Mouse (Mus musculus): ENCODE data around the gene Zfp777. TPM values are rescaled to one million over a fixed set of nuclear protein-coding genes. Genes with fewer than 3 reads are reported as not detected.
A peak's percentile ranks its signal among the peaks of the same experiment; 100 is the strongest.

Zfp777 gene
- polyA plus RNA-seq (2014; fragmentation: Nextera tagmentation; extraction: Ambion mirVana), result 7.5 and 9.1 TPM in 2 replicates

- Histone ChIP-seq H3K4me3 (ENCODE audit: low read depth, low read length) (peak within 1 kb of the TSS; percentile 76), H3K9ac (ENCODE audit: low read depth, low read length) (peak within 1 kb of the TSS; percentile 83), H3K4me2 (ENCODE audit: low read depth, low read length) (peak within 1 kb of the TSS; percentile 90), H3K27ac (replicated peaks; ENCODE audit: low read depth, low read length) (peak within 1 kb of the TSS; percentile 91), H3K9me3 (ENCODE audit: control insufficient read depth, low read length) (no peaks in the 10 kb centered on the region), H3K4me1 (ENCODE audit: control insufficient read depth, insufficient read depth, low read length) (peaks cover 8% of the 10 kb centered on the region; the same call in 1 of the 2 replicates), H3K36me3 (ENCODE audit: control insufficient read depth, insufficient read depth, low read length) (peaks cover 16% of the 10 kb centered on the region), H3K27me3 (replicated peaks; ENCODE audit: control insufficient read depth, insufficient read depth, low read length) (no peaks in the 10 kb centered on the region)
- WGBS, result under 1% methylated on average over 60 of the region's 82 CpGs
- ATAC-seq (ENCODE audit: low read depth) (peak; percentile 94), DNase-seq (ENCODE audit: low spot score) (peak; percentile 95)
These were observed at the start of gene Zfp777 for GRCm38 (mm10) chr6:48048426-48049272. Gene Zfp777, minus strand, starts transcription at chr6:48048911.

- peak overlapping the region; percentile 58 for H3K4me2 ChIP-seq (ENCODE audit: low read depth, low read length)
- WGBS, result 42% methylated on average over 14 of the region's 14 CpGs
- H3K9me3 ChIP-seq (ENCODE audit: control insufficient read depth, low read length), result no peaks in the 10 kb centered on the region
- no peak overlapping the region for H3K9ac ChIP-seq (ENCODE audit: low read depth, low read length)
- ATAC-seq (ENCODE audit: low read depth), result no peak
- H3K27me3 ChIP-seq (replicated peaks; ENCODE audit: control insufficient read depth, insufficient read depth, low read length), result no peaks in the 10 kb centered on the region
- DNase-seq (ENCODE audit: low spot score), result no peak
- H3K27ac ChIP-seq (replicated peaks; ENCODE audit: low read depth, low read length), result no peak overlapping the region
- H3K4me3 ChIP-seq (ENCODE audit: low read depth, low read length), result peak overlapping the region; percentile 82
- peaks cover 18% of the 10 kb centered on the region for H3K36me3 ChIP-seq (ENCODE audit: control insufficient read depth, insufficient read depth, low read length)
- no peaks in the 10 kb centered on the region for H3K4me1 ChIP-seq (ENCODE audit: control insufficient read depth, insufficient read depth, low read length)
These were observed 38.4 kb upstream of the Zfp777 start for GRCm38 (mm10) chr6:48086957-48087715.

- H3K27me3 ChIP-seq (replicated peaks; ENCODE audit: control insufficient read depth, insufficient read depth, low read length), result no peaks in the 10 kb centered on the region
- H3K36me3 ChIP-seq (ENCODE audit: control insufficient read depth, insufficient read depth, low read length), result peaks cover 24% of the 10 kb centered on the region
- H3K4me2 ChIP-seq (ENCODE audit: low read depth, low read length), result peak within 1 kb of the TSS; percentile 58
- H3K4me3 ChIP-seq (ENCODE audit: low read depth, low read length), result peak within 1 kb of the TSS; percentile 82
- ATAC-seq (ENCODE audit: low read depth), result peak; percentile 93
- no peaks in the 10 kb centered on the region for H3K4me1 ChIP-seq (ENCODE audit: control insufficient read depth, insufficient read depth, low read length)
- no peaks in the 10 kb centered on the region for H3K9me3 ChIP-seq (ENCODE audit: control insufficient read depth, low read length)
- WGBS, result under 1% methylated on average over 24 of the region's 53 CpGs
- peak; percentile 92 for DNase-seq (ENCODE audit: low spot score)
- peak within 1 kb of the TSS; percentile 85 for H3K27ac ChIP-seq (replicated peaks; ENCODE audit: low read depth, low read length)
- H3K9ac ChIP-seq (ENCODE audit: low read depth, low read length), result peak within 1 kb of the TSS; percentile 99
These were observed 37.8 kb upstream of the Zfp777 start, which contains the start of gene Zfp746 for GRCm38 (mm10) chr6:48086471-48086878. Gene Zfp746, minus strand, starts transcription at chr6:48086593.

GRCm38 (mm10) chr6:48085521-48086404 is 37.1 kb upstream of the Zfp777 start:
- H3K27ac ChIP-seq (replicated peaks; ENCODE audit: low read depth, low read length), result peak overlapping the region; percentile 85
- peak overlapping the region; percentile 82 for H3K4me3 ChIP-seq (ENCODE audit: low read depth, low read length)
- ATAC-seq (ENCODE audit: low read depth) (peak; percentile 90), DNase-seq (ENCODE audit: low spot score) (peak; percentile 76)
- peak overlapping the region; percentile 99 for H3K9ac ChIP-seq (ENCODE audit: low read depth, low read length)
- no peaks in the 10 kb centered on the region for H3K27me3 ChIP-seq (replicated peaks; ENCODE audit: control insufficient read depth, insufficient read depth, low read length)
- peaks cover 31% of the 10 kb centered on the region for H3K36me3 ChIP-seq (ENCODE audit: control insufficient read depth, insufficient read depth, low read length)
- H3K9me3 ChIP-seq (ENCODE audit: control insufficient read depth, low read length), result no peaks in the 10 kb centered on the region
- H3K4me2 ChIP-seq (ENCODE audit: low read depth, low read length), result peak overlapping the region; percentile 58
- WGBS, result 6% methylated on average over 21 of the region's 72 CpGs
- no peaks in the 10 kb centered on the region for H3K4me1 ChIP-seq (ENCODE audit: control insufficient read depth, insufficient read depth, low read length)

GRCm38 (mm10) chr6:48083733-48084191 is 35.1 kb upstream of the Zfp777 start:
- Histone ChIP-seq H3K4me2 (ENCODE audit: low read depth, low read length) (no peak overlapping the region), H3K4me1 (ENCODE audit: control insufficient read depth, insufficient read depth, low read length) (no peaks in the 10 kb centered on the region), H3K36me3 (ENCODE audit: control insufficient read depth, insufficient read depth, low read length) (peaks cover 47% of the 10 kb centered on the region), H3K27ac (replicated peaks; ENCODE audit: low read depth, low read length) (no peak overlapping the region), H3K9ac (ENCODE audit: low read depth, low read length) (no peak overlapping the region), H3K27me3 (replicated peaks; ENCODE audit: control insufficient read depth, insufficient read depth, low read length) (no peaks in the 10 kb centered on the region), H3K4me3 (ENCODE audit: low read depth, low read length) (no peak overlapping the region), H3K9me3 (ENCODE audit: control insufficient read depth, low read length) (no peaks in the 10 kb centered on the region)
- DNase-seq (ENCODE audit: low spot score) (no peak), ATAC-seq (ENCODE audit: low read depth) (no peak)
- 89% methylated on average over 6 of the region's 6 CpGs for WGBS

GRCm38 (mm10) chr6:48081952-48082351 is 33.2 kb upstream of the Zfp777 start:
- Histone ChIP-seq H3K4me1 (ENCODE audit: control insufficient read depth, insufficient read depth, low read length) (no peaks in the 10 kb centered on the region), H3K36me3 (ENCODE audit: control insufficient read depth, insufficient read depth, low read length) (peaks cover 63% of the 10 kb centered on the region), H3K27me3 (replicated peaks; ENCODE audit: control insufficient read depth, insufficient read depth, low read length) (no peaks in the 10 kb centered on the region), H3K9me3 (ENCODE audit: control insufficient read depth, low read length) (no peaks in the 10 kb centered on the region), H3K27ac (replicated peaks; ENCODE audit: low read depth, low read length) (no peak overlapping the region), H3K4me3 (ENCODE audit: low read depth, low read length) (no peak overlapping the region), H3K4me2 (ENCODE audit: low read depth, low read length) (no peak overlapping the region), H3K9ac (ENCODE audit: low read depth, low read length) (no peak overlapping the region)
- WGBS, result 98% methylated on average over 3 of the region's 3 CpGs
- ATAC-seq (ENCODE audit: low read depth), result no peak
- DNase-seq (ENCODE audit: low spot score), result no peak

GRCm38 (mm10) chr6:48081021-48081420 is 32.3 kb upstream of the Zfp777 start:
- Histone ChIP-seq H3K9me3 (ENCODE audit: control insufficient read depth, low read length) (no peaks in the 10 kb centered on the region), H3K36me3 (ENCODE audit: control insufficient read depth, insufficient read depth, low read length) (peaks cover 73% of the 10 kb centered on the region), H3K27me3 (replicated peaks; ENCODE audit: control insufficient read depth, insufficient read depth, low read length) (no peaks in the 10 kb centered on the region), H3K4me3 (ENCODE audit: low read depth, low read length) (no peak overlapping the region), H3K4me2 (ENCODE audit: low read depth, low read length) (no peak overlapping the region), H3K27ac (replicated peaks; ENCODE audit: low read depth, low read length) (no peak overlapping the region), H3K9ac (ENCODE audit: low read depth, low read length) (no peak overlapping the region), H3K4me1 (ENCODE audit: control insufficient read depth, insufficient read depth, low read length) (no peaks in the 10 kb centered on the region)
- WGBS, result 96% methylated on average over 5 of the region's 5 CpGs
- DNase-seq (ENCODE audit: low spot score), result no peak
- no peak for ATAC-seq (ENCODE audit: low read depth)

- Histone ChIP-seq H3K4me2 (ENCODE audit: low read depth, low read length) (no peak overlapping the region), H3K36me3 (ENCODE audit: control insufficient read depth, insufficient read depth, low read length) (peaks cover 77% of the 10 kb centered on the region), H3K4me3 (ENCODE audit: low read depth, low read length) (peak overlapping the region; percentile 9; the same call in 1 of the 2 replicates), H3K27me3 (replicated peaks; ENCODE audit: control insufficient read depth, insufficient read depth, low read length) (no peaks in the 10 kb centered on the region), H3K27ac (replicated peaks; ENCODE audit: low read depth, low read length) (peak overlapping the region; percentile 16; the same call in 1 of the 2 replicates), H3K4me1 (ENCODE audit: control insufficient read depth, insufficient read depth, low read length) (peaks cover 2% of the 10 kb centered on the region; the same call in 1 of the 2 replicates), H3K9ac (ENCODE audit: low read depth, low read length) (no peak overlapping the region), H3K9me3 (ENCODE audit: control insufficient read depth, low read length) (no peaks in the 10 kb centered on the region)
- WGBS, result 43% methylated on average over 5 of the region's 5 CpGs
- ATAC-seq (ENCODE audit: low read depth), result no peak
- DNase-seq (ENCODE audit: low spot score), result peak; percentile 50
These were observed 24.6 kb upstream of the Zfp777 start for GRCm38 (mm10) chr6:48073316-48073715.

Measured in embryonic facial prominence, embryonic 14.5 days (tissue).